Mouse (Mus musculus) naive thymus-derived CD4-positive, alpha-beta T cell, adult 2 months (primary cell): Measurements from ENCODE around the gene Matn1.

Experiments
- DNase-seq: peaks from one replicate; pipeline ENCODE4 v3.0.0-alpha.2; 2011; ENCODE audit warnings: low read depth

Gene Matn1

DNA sequence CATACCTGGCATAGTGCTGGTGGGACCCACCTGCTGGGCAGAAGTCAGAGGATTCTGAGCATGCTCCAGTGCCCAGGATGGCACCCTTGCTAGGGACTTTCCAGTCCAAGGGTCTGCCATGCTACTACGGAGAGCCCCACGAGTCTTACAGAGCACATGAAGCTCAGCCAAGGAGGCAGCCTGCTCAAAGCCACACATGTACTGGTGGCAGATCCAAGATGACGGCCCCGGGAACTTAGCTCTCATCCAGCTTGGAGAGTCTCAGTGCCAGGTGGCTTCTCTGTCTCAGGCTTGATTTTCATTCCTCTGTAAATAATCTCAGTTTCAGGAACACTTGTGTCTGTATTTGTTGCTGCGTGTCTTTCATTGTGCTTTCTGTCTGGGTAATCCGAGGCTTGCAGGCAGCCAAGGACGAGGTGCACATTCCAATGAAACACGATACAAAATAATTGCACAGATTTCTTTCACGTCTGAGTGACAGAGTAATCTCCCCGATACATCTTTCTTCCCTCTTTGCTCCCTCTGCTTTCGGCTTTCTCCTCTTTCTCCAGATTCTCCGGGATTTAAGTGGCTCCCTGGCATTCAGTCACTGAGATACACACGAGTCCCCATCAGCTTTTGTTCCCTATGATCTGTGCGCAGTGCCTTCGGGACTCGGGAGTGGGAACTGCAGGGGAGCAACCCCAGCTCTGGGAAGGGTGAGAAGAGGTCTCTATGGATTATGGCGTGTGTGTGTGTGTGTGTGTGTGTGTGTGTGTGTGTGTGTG is 40.4 kb downstream of the Matn1 start:
- no peak for DNase-seq

DNA sequence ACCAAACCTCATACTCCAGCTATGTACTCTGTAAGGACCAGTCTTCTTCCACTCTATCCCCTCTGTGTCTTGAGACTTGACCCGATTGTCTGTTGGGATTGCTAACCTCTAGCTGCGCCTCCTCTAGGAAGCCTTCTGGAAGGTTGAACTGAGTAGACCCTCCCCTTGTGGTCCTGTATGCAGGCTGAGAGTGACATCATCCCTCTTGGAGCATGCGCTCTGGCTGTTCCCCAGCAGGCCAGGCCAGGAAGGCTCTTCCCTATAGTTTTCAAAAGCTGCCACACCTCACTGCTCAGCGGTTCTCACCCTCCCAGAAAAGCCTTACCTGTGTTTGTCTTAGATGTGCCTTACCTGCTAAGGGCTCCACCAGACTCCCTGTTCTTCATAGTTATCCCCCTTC is 42.9 kb downstream of the Matn1 start:
- DNase-seq: no peak

DNA sequence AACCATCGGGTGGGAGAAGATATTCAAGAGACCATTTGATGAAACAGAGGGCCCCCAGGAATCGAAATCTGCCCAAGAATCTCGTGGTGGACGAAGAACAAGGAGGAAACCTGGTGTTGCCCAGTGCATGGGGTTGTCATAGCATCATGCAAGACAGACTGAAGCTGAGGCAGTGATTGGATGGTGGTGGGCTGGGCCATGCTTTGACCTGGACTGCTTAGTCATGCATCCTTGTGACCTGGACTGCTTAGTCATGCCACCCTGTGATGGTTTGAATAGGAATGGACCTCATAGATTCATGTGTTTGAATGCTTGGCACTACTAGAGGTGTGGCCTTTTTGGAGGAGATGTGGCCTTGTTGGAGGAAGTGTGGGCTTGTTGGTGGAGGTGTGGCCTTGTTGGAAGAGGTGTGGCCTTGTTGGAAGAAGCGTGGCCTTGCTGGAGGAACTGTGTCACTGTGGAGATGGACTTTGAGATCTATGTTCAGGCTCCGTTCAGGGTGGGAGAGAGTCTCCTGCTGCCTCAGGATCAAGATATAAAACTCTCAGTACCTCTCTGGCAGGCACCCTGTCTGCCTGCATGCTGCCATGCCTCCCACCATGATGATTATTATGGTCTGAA is 44.1 kb downstream of the Matn1 start:
- DNase-seq: no peak

DNA sequence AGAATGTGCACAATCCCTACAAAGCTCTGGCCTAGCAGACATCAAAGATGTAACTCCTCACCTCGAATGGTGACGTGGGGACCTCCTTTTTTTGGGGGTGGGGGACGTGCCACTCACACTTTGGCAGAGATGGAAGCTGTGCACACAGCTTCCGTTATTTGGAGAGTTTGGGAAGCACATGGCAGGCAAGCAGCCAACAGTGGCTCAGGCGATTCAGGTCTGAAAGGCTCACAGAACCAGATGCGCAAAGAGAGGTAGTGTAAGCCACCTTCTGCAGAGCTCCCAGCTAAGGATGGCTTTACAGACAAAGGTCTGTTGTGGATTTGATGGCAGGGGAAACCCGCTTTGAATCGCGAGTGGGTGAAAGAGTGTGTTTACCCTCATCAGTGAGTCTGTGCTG is 45.0 kb downstream of the Matn1 start:
- DNase-seq: no peak

DNA sequence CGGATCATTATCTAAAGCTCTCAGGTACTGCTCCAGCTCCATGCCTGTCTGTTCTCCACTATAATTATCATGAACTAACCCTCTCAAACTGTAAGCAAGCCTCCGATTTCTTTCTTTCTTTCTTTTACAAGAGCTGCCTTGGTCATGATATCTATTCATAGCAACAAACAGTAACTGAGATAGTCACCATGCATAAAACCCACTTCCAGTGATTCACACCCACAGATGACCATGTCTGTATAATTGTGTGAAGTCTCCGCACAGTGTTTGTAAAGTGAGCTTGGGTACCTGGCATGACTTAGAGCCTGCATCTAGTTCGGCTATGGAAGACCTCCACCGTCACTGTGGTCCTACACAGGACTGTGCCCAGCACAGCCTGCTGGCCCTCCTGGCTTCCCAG is 46.8 kb downstream of the Matn1 start:
- DNase-seq: no peak

DNA sequence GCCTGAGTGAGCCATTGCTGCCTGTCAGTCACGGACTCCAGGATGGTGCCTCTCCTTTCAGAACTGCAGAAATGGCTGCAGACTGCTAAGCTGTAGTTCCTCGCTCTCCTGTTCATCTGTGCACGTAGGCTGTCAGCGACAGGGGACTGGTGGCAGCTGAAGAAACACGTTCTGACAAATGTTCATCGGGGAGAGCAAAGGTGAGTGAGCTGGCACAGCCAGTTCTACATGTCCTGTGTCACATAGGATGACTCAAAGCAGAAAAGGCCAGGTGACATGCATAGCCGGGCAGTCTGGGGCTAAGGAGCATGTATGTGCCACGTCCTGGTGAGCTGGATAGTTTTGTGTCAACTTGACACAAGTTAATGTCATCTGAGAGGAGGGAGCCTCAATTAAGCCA is 50.4 kb downstream of the Matn1 start:
- no peak for DNase-seq

DNA sequence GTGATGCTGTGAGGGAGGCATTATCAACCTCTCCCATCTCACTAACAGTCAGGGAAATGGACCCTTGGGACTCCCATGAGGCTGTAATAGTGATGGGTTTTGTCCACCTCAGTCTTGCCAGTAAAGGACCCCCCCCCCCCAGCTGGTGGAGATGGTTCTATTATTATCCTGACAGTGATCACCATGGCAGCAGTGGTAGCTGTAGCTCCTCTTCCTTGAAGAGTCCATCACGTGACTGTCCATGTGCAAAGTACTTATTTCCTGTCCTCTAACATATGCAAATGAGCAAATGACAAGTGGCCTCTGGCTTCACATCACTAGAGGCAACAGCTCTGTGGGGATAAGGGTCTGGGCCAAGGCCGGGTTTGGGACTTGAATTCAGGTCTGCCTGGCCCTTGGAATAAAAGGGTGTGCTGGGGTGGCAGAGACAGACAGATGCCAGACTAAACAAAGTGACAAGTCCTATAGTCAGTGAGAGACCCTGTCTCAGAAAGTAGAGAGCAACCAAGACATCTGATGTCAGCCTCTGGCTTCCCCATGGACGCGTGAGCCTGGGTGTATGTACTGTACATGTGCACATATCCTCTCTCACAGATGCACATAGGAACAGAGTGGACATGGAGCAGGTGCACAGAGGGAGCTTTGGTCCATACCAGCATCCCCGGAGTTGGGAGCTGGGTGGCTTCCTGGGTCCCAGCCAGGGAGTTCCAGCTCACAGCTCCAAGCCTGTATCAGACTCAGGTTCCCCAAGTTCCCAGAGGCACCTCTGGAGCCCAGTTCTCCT is 55.8 kb downstream of the Matn1 start:
- DNase-seq: no peak

DNA sequence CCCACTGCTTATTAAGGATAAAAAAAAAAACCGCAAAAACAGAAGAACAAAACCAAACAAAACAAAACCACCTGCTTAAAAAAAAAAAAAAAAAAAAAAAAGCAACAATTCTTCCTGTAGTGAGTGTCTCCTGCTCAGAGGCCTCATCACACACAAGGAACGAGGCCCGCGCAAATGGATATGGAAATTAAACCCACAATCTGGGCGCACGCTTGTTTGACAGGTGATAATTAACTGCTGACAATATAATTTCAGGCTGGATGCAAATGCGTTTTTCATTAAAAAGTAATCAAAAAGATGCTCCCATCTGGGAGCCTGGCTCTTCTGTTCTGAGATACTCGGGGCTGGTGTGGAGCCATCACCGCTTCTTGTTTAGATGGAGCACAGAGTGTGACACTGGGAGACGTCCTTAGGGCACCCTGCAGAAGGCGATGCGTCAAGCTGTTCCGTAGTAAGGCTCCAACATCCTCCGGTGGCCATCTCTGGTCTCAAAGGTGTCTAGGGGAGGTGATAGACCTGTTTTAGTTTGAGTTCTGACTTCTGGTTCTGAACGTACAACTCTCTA is 56.5 kb downstream of the Matn1 start:
- no peak for DNase-seq
